Mouse (Mus musculus): Measurements from ENCODE around the gene Fibp.
"Not testable (repeated sequence)": the region's sequence is repeated elsewhere in the genome, so short reads cannot be mapped to it uniquely, and the experiment has no call there.

Fibp gene

GRCm38 (mm10) chr19:5490313-5490897 lies 30.0 kb downstream of the Fibp start, which contains the start of gene Cfl1:
TSS of gene Cfl1 (plus strand) at chr19:5490455.
- peak; percentile 97 for DNase-seq

- DNase-seq = peak; percentile 89
These were observed 30.7 kb downstream of the Fibp start for GRCm38 (mm10) chr19:5490898-5491708.

GRCm38 (mm10) chr19:5492641-5493040 lies 32.2 kb downstream of the Fibp start:
- no peak for DNase-seq

- DNase-seq = not testable (repeated sequence)
These were observed 32.9 kb downstream of the Fibp start for GRCm38 (mm10) chr19:5493301-5493721.

GRCm38 (mm10) chr19:5494314-5494713 lies 33.9 kb downstream of the Fibp start:
- DNase-seq = no peak

DNA sequence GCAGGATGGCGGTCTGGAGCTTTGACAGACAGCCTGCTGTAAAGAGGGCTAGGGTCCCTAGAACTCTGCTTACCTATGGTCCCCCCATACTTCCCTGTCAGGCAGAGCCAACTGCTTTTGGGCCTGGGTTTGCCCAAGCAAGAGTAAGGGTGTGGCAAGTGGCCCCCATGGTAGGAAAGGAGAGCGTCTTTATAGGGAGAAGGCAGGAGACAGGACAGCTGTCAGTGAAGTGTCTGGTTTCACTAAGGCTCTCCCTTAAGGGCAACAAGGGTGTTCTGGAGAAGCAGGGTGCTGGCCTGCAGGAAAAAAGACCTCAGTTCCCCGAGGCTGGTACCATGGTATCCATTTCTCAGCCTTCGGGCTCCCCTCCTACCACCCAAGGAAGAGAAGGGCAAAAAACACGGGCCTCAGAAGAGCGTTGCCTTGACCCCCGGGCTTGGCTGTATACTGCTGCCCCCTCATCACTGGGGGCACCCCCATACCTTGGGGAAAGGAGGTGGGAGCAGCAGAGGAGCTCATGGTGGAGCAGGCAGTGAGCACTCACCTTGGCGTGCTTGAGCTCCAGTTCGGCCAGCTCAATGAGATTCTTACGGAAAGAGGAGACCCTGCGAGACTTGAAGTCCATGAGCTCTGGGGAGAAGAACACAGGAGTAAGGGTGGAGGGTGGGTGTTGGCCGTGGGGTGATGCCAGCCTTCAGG lies 35.1 kb downstream of the Fibp start:
- no peak for DNase-seq

- no peak for DNase-seq
These were observed 35.6 kb downstream of the Fibp start for GRCm38 (mm10) chr19:5496052-5496370.

GRCm38 (mm10) chr19:5500330-5500875 lies 40.0 kb downstream of the Fibp start:
- no peak for DNase-seq

DNA sequence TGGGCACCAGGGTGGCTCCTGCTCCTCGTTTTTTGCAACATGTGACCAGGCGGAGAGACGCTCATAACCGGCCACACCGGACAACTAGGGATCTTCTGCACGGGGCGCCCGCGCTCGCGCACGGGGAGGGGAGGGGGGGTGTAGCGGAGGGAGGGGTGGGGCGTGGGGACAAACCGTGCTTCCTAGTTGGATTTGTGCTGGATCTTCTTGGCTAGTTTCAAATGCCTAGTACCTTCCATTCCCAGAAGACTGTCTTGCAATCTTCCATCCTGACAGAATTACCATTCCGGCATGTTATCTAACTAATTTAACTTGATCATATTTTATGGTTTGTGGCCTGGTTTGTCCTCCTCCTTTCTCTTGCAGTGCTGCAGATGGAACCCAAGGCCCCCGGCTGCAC lies 43.3 kb downstream of the Fibp start, which contains the start of gene 1700020D05Rik:
Gene 1700020D05Rik (minus strand): TSS at position 101 of the 400 bp plus-strand sequence.
- no peak for DNase-seq

GRCm38 (mm10) chr19:5510031-5511026 lies 49.9 kb downstream of the Fibp start, which contains the start of gene Snx32:
TSS of gene Snx32 (minus strand) at chr19:5510538.
- peak; percentile 99 for DNase-seq

GRCm38 (mm10) chr19:5511074-5511632 lies 50.7 kb downstream of the Fibp start:
- no peak for DNase-seq

- DNase-seq = no peak
These were observed 51.9 kb downstream of the Fibp start for GRCm38 (mm10) chr19:5512091-5513004.

DNA sequence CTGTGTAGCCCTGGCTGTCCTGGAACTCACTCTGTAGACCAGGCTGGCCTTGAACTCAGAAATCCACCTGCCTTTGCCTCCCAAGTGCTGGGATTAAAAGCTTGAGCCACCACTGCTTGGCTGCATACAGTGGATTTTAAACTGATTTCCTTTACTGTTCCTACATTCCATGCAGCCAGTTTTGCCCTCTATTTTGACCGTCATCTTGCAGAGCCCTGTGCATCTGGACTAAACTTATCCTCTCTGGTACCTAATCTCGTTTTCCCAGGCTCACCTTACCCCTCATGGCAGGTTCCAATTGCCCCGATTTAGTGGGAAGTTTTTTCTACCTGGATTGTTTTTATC lies 52.6 kb downstream of the Fibp start:
- no peak for DNase-seq

Measured in right cerebral cortex, adult 18-20 months (tissue).